Comparison of ENCODE assay signal across 8 mouse cellular contexts in genomic region chr17:84958411-84958911, GRCm38 (mm10). TPM values are rescaled to one million over a fixed set of nuclear protein-coding genes. Genes with fewer than 3 reads are reported as not detected.
DNase-seq lines count a peak whose midpoint lies in the region; ATAC-seq and TF ChIP-seq lines count a peak whose summit lies in the region.

No protein-coding gene starts in this region.

- peak overlapping the region; percentile 96 for H3K27ac ChIP-seq in kidney, embryonic 16.5 days (ENCODE audit: low read length)
- H3K27ac ChIP-seq in bone marrow, adult 2 months (ENCODE audit: control insufficient read depth, insufficient read depth, low read depth, low read length, poor library complexity) = peak overlapping the region; percentile 91
- peak overlapping the region; percentile 96 for H3K27ac ChIP-seq in forebrain, embryonic 15.5 days (replicated peaks)
- peak overlapping the region; percentile 88 for H3K27ac ChIP-seq in liver, adult 2 months (replicated peaks; ENCODE audit: insufficient read depth, low read depth, low read length)
- peak overlapping the region; percentile 87 for H3K27ac ChIP-seq in neural tube, embryonic 11.5 days (ENCODE audit: low read depth, low read length)

- peak overlapping the region; percentile 97 for H3K9ac ChIP-seq in kidney, embryonic 16.5 days (replicated peaks; ENCODE audit: low read length)
- H3K9ac ChIP-seq in forebrain, embryonic 15.5 days (replicated peaks) = peak overlapping the region; percentile 95
- H3K9ac ChIP-seq in liver, adult 2 months (ENCODE audit: low read depth, low read length) = peak overlapping the region; percentile 97
- peak overlapping the region; percentile 95 for H3K9ac ChIP-seq in neural tube, embryonic 11.5 days (ENCODE audit: low read length)

- H3K9me3 ChIP-seq in kidney, embryonic 16.5 days (ENCODE audit: low read length) = no peaks in the 10 kb centered on the region
- no peaks in the 10 kb centered on the region for H3K9me3 ChIP-seq in forebrain, embryonic 15.5 days
- H3K9me3 ChIP-seq in neural tube, embryonic 11.5 days (ENCODE audit: control insufficient read depth, low read length) = no peaks in the 10 kb centered on the region

- WGBS in kidney, embryonic 16.5 days = under 1% methylated on average over 38 of the region's 52 CpGs
- under 1% methylated on average over 52 of the region's 52 CpGs for WGBS in bone marrow, adult 2 months
- under 1% methylated on average over 49 of the region's 52 CpGs for WGBS in forebrain, embryonic 15.5 days
- under 1% methylated on average over 52 of the region's 52 CpGs for WGBS in liver, adult 2 months
- 0% methylated on average over 51 of the region's 52 CpGs for WGBS in neural tube, embryonic 11.5 days

- H3K4me2 ChIP-seq in kidney, embryonic 16.5 days (replicated peaks; ENCODE audit: low read depth, low read length) = peak overlapping the region; percentile 68
- peak overlapping the region; percentile 63 for H3K4me2 ChIP-seq in forebrain, embryonic 15.5 days (replicated peaks)
- H3K4me2 ChIP-seq in neural tube, embryonic 11.5 days (ENCODE audit: low read depth) = peak overlapping the region; percentile 57

- TF ChIP-seq CTCF in bone marrow, adult 2 months (IDR thresholded peaks at IDR 0.05; ENCODE audit: control insufficient read depth, insufficient read depth, low read length) = no peak
- TF ChIP-seq CTCF in liver, adult 2 months (IDR thresholded peaks at IDR 0.05; ENCODE audit: low read depth, low read length) = no peak

- no peak for DNase-seq in kidney, postnatal 14 days
- DNase-seq in liver, adult 2 months (ENCODE audit: extremely low read depth, low read depth, low spot score) = no peak
- peak; percentile 53 for DNase-seq in neural tube, embryonic 11.5 days (ENCODE audit: low spot score)
- no peak for DNase-seq in urinary bladder, postnatal 10 days (ENCODE audit: low spot score)
- no peak for DNase-seq in frontal cortex, postnatal 14 days (ENCODE audit: low spot score in 2 of 2)

- no peaks in the 10 kb centered on the region for H3K36me3 ChIP-seq in kidney, embryonic 16.5 days (ENCODE audit: insufficient read depth, low read length)
- no peaks in the 10 kb centered on the region for H3K36me3 ChIP-seq in forebrain, embryonic 15.5 days
- H3K36me3 ChIP-seq in liver, adult 2 months (ENCODE audit: control insufficient read depth, insufficient read depth, low read length) = no peaks in the 10 kb centered on the region
- H3K36me3 ChIP-seq in neural tube, embryonic 11.5 days (ENCODE audit: control insufficient read depth, insufficient read depth, low read length) = no peaks in the 10 kb centered on the region

- H3K27me3 ChIP-seq in kidney, embryonic 16.5 days (ENCODE audit: insufficient read depth, low read length) = no peaks in the 10 kb centered on the region
- no peaks in the 10 kb centered on the region for H3K27me3 ChIP-seq in forebrain, embryonic 15.5 days
- no peaks in the 10 kb centered on the region for H3K27me3 ChIP-seq in liver, adult 2 months (ENCODE audit: control insufficient read depth, insufficient read depth, low read length)
- no peaks in the 10 kb centered on the region for H3K27me3 ChIP-seq in neural tube, embryonic 11.5 days (ENCODE audit: control insufficient read depth, insufficient read depth, low read length)

- H3K4me3 ChIP-seq in kidney, embryonic 16.5 days (ENCODE audit: low read length) = peak overlapping the region; percentile 96
- H3K4me3 ChIP-seq in bone marrow, adult 2 months (replicated peaks; ENCODE audit: control insufficient read depth, low read depth, low read length) = peak overlapping the region; percentile 77
- peak overlapping the region; percentile 81 for H3K4me3 ChIP-seq in forebrain, embryonic 15.5 days
- H3K4me3 ChIP-seq in liver, adult 2 months (ENCODE audit: insufficient read depth, low read depth, low read length) = peak overlapping the region; percentile 91
- H3K4me3 ChIP-seq in neural tube, embryonic 11.5 days (ENCODE audit: low read depth, low read length) = peak overlapping the region; percentile 99

- peaks cover 18% of the 10 kb centered on the region for H3K4me1 ChIP-seq in kidney, embryonic 16.5 days (ENCODE audit: insufficient read depth, low read length)
- no peaks in the 10 kb centered on the region for H3K4me1 ChIP-seq in bone marrow, adult 2 months (ENCODE audit: control insufficient read depth, insufficient read depth, low read length)
- H3K4me1 ChIP-seq in forebrain, embryonic 15.5 days = peaks cover 32% of the 10 kb centered on the region
- peaks cover 12% of the 10 kb centered on the region for H3K4me1 ChIP-seq in liver, adult 2 months (ENCODE audit: control insufficient read depth, insufficient read depth, low read length)
- H3K4me1 ChIP-seq in neural tube, embryonic 11.5 days (ENCODE audit: control insufficient read depth, insufficient read depth, low read length) = peaks cover 16% of the 10 kb centered on the region

- H3K79me2 ChIP-seq in liver, adult 2 months (ENCODE audit: control insufficient read depth, insufficient read depth, low read length) = peaks cover 18% of the 10 kb centered on the region

- ATAC-seq in kidney, embryonic 16.5 days (ENCODE audit: low FRiP score, low TSS enrichment) = no peak
- no peak for ATAC-seq in forebrain, embryonic 15.5 days (replicated peaks)
- ATAC-seq in neural tube, embryonic 11.5 days (ENCODE audit: insufficient read depth, low FRiP score, low TSS enrichment) = no peak

- TF ChIP-seq POLR2A in bone marrow, adult 2 months (IDR thresholded peaks at IDR 0.05; ENCODE audit: borderline replicate concordance, control insufficient read depth, low read depth, low read length) = no peak
- no peak for TF ChIP-seq POLR2A in liver, adult 2 months (IDR thresholded peaks at IDR 0.05; ENCODE audit: extremely low read depth, insufficient read depth, low read length)

RNA-seq across cellular contexts. Expression of gene Ppm1b, which starts 1.9 kb away (rescaled TPM):
- 73.7 and 74.5 TPM in 2 replicates for polyA plus RNA-seq in kidney, embryonic 16.5 days (2015; fragmentation: Nextera tagmentation; extraction: Ambion mirVana)
- polyA plus RNA-seq in bone marrow, adult 2 months (2011; ENCODE audit: insufficient read depth, insufficient read length, low replicate concordance, missing spikeins) = 49.8 and 67.9 TPM in 2 replicates
- 98.2 and 105 TPM in 2 replicates for polyA plus RNA-seq in forebrain, embryonic 15.5 days (2015; fragmentation: Nextera tagmentation; extraction: Ambion mirVana)
- total RNA-seq in liver, adult 2 months (2014; rRNA removed) = 83.6 and 84.0 TPM in 2 replicates
- 32.6 and 44.7 TPM in 2 replicates for polyA plus RNA-seq in liver, adult 2 months (2012; rRNA removed)
- 98.5 and 100 TPM in 2 replicates for polyA plus RNA-seq in neural tube, embryonic 11.5 days (2014; fragmentation: Nextera tagmentation; extraction: Ambion mirVana)
